Mouse (Mus musculus) cortical plate, adult 2 months (tissue): Measurements from ENCODE around the gene Akap7.

Source experiments
- CTCF ChIP-seq: fragments of 200-500 bp; IDR thresholded peaks from 2 replicates; pipeline ENCODE4 v1.5.1; 2011; ENCODE audit warnings: mild to moderate bottlenecking, control low read depth, low read length; ENCODE audit not compliant: insufficient read depth; ENCODE audit errors: extremely low read depth
- POLR2A ChIP-seq: fragments of 200-500 bp; IDR thresholded peaks from 2 replicates; pipeline ENCODE4 v1.6.1; 2011; ENCODE audit warnings: mild to moderate bottlenecking, low read length, control low read depth; ENCODE audit not compliant: insufficient read depth; ENCODE audit errors: extremely low read depth

DNA sequence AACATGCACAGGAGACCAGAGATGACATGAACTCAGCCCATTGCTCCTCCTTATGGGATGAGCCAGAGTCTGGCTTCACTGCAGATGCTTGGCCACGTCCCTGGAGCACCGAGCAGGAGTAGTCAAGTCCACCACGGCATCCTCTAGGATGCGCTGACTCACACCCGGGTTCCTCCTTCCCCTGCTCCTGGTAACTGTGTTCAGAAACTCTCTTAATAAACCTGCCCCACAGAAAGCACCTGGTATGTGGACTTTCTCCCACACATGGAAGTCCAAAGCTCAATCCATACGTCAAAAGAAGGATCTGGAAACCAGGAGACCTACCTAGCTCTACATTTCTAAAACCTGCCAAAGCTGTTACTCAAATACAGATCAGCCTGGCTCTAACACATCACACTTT, 124.4 kb downstream of the Akap7 start:
- TF ChIP-seq CTCF (no peak), POLR2A (no peak)
